Mouse (Mus musculus) lung, postnatal 0 days (tissue): ENCODE data around the gene Wnt5b.

Experiments
- CTCF ChIP-seq: IDR thresholded peaks from 2 replicates; pipeline ENCODE4 v1.5.1; 2016; ENCODE audit warnings: antibody characterized with exemption, mild to moderate bottlenecking
- EP300 ChIP-seq: IDR thresholded peaks from 2 replicates; pipeline ENCODE4 v1.6.1; 2016; ENCODE audit warnings: antibody characterized with exemption, mild to moderate bottlenecking, control low read depth

- TF ChIP-seq CTCF: no peak
- TF ChIP-seq EP300: no peak
Measured at GRCm38 (mm10) chr6:119406528-119406927, 137.6 kb downstream of the Wnt5b start.
